Mouse (Mus musculus): Measurements from ENCODE around the gene Txnrd1.

Gene Txnrd1

DNA sequence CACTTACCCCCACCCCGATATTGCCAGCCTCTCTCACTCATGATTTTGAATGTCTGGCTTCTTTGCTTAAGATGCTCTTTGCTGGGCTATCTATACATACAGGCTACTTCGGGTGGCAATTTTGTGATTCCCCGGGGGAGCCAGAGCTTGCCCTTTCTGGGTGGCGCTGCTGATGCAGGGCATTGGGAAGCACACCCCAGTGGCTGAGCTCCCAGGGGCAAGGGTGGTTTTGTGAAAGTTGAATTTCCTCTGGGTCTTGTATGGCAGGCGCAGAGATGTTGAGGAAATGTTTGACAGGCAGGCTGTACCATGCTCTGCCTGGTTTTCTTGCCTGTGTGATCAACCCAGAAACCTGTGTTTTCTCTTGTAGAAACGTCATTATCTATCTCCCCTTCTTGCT is 15.1 kb upstream of the Txnrd1 start:
- DNase-seq, result peak; percentile 37 to 43

DNA sequence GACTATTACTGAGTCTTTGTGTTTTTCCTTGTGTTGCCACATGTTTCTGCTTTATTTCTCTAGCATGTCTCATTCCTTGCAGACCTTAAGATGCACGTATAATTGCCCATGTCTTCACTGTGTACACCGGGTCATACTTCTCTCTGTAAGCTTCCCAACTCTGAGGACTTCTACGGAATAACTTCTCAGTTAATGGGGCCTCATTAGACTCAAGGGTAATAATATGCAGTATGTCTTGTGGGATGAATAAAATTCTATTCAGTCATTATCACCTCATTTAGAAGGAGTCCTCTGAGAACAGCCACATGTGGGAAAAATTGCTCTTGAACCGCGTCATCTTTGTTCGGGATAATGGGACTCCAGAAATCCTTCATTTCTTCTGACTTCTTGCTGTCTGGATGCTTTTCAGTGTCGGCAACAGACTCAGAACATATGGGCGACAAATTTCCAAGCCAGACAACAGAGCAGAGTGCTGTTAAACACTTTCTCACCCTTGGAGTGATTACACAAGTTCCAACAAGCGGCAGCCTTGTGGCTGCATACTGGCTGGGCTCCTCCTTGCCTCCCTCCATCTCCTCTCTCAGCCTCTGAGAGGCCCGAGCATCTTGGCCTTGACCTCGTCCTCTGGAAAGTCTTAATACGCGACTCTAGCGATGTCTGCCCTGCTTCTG is 10.5 kb upstream of the Txnrd1 start:
- no peak for DNase-seq

DNA sequence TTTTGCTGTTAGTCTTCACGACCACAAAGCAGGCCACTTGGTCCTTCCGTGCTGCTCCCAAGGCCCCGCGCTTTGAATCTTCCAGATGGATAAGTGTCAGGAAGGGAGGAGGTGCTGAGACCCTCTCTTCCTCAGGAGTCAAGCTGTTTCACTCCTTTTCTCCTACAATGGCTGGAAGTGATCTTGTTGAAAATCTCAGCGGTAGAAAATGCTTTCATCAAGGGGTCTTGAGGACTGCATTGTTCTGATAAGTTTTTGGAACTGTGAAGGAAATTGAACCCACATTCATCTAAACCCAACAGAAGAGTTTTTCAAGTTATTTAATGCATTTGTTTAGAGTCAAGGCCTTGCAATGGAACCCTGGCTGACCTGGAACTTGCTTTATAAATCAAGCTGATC is 10.0 kb upstream of the Txnrd1 start:
- DNase-seq, result no peak

DNA sequence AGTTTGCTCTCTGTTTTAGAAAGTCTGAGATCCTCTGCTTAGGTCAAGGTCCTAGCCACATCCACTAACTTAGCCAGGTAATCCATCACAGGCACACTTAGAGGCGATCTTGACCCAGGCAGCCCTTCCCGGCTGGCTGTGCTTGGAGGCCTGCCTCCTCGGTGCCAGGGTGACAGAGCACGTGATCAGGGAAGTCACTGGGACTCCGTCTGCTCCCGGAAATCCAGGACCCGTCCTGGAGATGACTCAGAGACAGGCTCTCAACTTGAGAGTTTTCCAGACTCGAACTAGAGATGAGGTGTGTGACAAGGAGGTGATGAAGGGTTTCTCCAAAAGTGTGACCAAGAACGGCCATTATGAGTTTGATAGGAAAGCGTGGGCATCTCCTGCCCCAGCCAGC is 9.2 kb upstream of the Txnrd1 start:
- DNase-seq, result no peak

DNA sequence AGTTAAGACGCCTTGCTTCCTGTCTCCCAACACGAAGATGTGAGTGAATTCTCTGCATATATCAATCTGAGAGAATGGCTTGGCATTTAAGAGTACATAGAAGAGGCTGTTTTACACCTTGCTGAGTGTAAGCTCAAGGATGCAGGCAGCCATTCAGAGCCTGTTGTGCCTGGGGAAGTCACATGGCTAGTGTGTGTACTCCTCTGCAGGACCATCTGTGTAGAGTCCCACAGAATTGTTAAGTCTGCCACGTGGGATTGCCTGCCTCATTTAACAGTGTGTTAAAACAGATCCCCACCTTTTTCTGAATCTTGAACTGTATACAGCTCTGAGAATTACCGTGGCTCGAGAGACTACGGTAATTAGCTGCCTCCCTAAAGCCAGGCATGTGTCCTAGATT is 7.2 kb upstream of the Txnrd1 start:
- DNase-seq, result no peak

DNA sequence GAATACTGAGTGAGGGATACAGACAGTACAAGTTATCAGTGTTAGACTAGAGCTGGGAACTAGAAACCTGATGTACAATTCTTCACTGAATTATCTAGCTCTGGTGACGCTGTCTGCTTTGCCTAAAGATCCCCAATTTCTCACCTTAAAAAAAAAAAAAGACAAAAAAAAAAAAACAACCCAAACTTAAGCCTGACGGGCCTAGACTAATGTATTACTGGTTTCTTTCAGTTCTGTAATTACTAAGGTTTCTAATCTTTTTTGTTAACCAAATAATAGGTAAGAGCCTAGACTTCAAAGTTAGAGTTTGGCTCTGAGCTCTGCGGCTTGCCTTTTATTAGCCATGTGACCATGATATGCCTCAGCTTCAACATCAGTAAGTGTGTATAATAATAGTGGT is 2.1 kb downstream of the Txnrd1 start:
- DNase-seq, result no peak

DNA sequence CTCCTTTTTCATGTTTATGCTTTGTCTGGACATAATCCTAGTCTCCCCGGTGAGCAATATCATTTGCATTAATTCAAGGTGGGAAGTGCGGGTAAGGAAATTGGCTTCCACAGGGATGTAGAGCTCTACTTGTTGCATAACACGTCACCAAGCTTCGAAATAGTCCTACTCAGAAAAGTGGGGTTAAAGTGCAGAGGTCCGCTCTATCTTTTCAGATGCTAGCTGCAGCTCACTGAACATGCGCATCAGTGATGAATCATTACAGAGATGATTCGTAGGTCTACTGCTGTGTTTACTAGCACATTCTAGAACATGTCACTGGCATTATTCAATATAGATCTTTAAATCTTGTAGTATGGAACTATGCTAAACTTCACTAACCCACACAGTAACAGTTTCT is 4.6 kb downstream of the Txnrd1 start:
- no peak for DNase-seq

DNA sequence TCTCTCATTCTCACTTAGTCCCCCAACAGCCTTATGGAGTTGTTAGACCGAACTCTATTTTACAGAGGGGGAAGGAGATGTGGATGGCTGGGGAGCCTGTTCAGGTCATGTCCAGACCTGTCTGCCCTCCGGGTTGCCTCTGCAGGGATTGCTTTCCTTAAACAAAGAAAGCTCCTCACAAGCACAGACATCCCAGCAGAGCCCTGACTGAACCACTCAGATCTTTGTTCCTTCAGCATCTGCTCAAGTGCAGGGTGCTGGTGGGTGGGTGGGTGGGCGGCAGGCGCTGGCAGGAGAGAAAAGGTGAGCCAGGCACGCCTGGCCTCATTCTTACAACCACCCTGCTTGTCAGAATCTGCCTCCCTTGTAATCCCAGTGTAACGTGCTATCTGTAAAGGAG is 10.3 kb downstream of the Txnrd1 start:
- DNase-seq, result no peak

DNA sequence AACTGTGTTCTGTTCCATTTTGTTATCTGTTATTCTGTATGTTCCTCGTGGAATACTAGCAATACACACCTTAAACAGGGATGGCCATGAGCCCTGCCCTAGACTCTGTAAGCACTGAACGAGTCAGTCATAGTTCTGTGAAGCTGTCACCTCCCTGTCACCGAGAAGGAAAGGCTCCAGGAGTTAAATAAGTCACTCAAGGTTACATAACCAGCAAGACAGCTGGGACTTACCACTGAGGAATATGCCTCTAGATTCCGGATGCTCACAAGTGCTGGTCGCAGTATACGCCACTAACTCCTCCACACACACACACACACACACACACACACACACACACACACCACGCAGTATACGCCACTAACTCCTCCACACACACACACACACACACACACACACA is 11.0 kb downstream of the Txnrd1 start:
- no peak for DNase-seq

DNA sequence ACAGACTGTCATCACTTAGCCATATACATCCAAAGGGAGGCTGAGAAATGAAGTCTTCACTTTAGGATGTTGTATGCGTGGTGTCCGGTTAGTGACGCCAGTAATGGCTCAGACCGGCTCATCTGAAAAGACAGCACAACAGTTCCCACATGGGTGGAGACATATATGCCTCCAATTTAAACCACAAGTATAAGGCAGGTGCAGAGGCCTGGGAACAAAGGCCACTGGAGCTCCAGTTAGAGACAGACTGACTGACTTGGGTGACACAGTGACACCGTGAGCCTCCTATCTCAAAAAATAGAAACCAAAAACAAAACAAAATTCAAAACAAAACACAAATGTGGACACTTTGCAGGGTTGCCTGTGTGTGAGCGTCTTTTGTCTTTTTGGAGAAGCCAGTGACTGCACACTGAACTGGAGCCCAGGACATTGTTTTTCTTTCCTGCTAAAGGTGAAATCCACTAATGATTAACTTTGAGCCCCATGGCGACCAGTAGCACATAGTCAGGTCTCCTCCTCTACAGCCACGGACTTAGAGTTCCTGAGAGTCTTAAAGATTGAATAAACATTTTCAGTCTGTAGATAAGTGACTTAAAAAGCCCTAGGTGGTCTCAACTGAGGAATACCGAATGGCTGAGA is 14.2 kb downstream of the Txnrd1 start:
- no peak for DNase-seq

DNA sequence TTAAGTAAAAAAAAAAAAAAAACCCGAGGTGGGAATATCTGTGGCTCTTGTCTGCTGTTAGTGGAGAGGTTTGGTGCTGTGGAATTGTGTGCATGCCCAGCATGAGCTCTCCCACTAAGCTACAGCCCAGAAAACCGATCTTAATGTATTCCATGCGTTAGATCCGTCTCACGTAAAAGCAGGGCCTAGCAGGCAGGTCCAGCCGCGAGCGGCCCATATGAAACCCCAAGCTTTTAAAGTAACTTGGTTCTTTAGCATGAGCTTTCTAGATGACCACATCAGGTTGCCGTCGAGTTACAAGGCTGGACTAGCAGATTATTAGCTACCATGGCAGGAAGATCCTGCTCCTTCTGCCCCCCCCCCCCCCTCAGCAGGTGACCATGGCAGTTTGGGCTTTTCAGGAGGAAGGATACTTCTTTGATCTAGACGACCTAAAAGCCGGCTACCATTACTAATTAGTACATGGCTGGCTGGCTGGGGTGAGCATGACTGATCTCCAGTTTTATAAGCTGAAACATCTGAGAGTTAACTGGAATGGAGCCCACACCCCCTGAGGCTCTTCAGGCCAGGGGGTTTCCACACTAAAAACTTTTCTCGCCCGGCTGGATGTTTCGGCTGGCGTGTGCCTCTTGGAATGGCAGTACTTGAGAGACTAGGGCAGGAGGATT is 16.1 kb downstream of the Txnrd1 start:
- no peak for DNase-seq

DNA sequence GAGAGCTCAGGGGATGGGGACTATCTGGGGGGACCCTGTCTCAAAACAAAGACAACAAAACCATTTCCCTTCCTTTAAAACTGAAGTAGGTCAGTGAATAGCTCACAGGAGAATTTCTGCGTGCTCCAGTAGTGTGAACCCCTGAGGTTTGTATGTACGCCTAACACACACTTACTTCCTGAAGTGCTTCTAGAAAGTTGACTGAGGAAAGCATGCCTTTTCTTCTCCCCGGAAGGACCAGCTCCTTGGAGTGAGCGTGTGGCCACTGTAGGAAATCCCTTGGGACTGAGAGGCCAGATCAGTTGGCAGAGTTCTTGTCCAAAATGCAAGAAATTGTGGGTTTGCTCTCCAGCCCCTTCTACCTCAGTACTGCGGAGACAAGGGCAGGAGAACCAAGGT is 16.6 kb downstream of the Txnrd1 start:
- no peak for DNase-seq

DNA sequence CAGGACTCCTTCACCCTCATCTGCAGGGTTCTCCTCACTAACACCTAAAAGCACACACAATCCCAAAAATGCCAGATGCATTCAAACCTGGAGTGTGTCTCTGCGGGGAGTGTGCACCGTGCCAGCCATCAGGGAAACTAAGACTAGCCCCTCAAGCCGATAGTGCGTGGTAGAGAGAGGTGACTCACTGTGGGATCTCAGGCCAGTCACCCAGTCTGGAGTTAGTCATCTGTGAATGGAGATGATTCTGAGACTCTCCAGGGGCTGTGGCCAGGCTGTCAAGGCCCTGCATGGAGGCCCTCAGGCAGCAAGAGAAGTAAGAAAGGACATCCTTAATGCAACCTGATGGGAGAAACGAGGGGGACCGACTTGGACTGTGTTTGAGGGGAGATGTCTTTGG is 18.0 kb downstream of the Txnrd1 start:
- no peak for DNase-seq

DNA sequence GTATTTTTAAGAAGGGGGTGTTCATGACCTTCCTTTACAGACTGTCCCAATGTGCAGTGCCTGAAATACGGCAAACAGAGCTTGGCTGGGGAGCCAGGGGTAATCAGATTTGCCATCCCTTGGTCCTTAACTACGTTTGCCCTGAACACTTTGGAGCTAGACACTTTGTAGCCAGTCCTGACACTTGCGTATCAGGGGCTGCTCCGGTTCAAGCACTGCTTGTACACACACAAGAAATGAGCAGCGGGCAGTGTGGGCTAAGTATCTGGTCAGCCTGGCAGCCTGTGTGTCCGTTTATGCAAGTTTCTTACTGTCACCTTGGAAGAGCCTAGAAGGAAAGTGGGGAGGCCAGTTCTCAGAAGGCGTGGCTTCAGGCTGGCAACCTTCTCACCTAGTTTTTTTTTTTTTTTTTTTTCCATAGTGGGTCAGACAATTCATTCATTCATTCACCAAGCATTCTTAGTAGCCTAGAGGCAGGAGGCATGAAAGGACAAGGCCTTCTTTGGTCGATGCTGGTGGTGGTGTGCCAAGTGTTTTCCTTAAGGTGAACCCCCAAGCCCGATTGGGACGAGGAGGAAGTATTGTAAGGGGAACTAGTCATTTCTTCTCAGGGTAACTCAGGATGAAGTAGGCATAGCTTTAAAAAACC is 24.4 kb downstream of the Txnrd1 start:
- no peak for DNase-seq

DNA sequence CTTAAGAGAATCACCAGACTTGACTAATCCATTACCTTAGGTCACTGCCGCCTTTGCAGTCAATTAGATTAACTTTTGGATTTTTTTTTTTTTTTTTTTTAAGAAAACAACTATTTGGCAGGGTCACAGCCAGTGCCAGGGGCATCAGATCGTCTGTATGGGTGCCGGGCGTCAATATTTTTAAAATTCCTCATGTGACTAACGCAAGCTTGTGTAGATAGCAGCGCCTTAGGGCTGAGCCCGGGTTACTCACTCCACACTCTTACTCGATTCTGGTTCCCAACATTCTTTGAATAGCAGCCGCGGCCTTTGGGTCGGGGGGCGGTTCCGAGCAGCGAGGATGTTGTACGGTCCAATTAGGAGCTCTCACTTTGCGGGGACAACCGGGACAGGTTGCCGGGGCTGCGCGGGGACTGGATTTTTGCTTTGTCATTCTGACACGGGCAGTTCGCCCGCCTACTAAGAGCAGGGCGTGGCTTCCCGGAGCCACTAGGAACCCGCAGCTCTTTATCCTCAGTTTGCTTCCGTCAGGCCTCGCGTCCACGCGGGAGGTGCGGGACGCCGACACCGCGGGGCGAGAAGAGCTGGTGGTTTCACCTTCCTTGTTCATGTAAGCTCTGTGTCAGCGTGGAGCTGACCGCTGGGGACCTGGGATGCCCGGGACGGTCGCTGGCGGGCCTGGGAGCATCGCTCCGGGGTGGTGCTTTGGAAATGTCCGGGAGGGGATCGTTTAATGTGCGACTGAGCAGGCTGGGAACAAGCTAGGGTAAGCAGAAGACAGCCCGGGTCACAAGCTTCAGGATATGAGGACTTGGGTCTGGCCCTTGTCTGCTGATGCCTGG is 25.2 kb downstream of the Txnrd1 start:
- DNase-seq, result peak; percentile 61 to 63

DNA sequence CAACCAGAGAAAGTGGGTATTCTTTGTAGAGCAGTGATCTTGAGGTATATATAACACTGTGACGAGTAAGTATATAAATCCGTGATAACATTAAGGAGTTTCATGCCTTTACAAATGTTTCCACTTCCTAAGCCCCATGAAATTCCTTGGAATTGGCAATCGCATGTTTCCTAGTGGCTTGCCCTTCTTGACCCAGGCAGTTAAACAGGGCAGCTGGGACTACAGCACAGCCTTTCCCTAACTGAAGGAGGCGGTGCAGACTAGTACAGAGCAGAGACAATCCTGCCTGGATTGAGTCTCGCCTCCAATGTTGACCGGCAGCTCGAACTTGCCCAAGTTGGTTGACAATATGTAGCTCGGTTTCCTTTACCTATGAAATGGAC is 25.8 kb downstream of the Txnrd1 start:
- peak in 1 of 2 experiments; percentile 20 for DNase-seq

DNA sequence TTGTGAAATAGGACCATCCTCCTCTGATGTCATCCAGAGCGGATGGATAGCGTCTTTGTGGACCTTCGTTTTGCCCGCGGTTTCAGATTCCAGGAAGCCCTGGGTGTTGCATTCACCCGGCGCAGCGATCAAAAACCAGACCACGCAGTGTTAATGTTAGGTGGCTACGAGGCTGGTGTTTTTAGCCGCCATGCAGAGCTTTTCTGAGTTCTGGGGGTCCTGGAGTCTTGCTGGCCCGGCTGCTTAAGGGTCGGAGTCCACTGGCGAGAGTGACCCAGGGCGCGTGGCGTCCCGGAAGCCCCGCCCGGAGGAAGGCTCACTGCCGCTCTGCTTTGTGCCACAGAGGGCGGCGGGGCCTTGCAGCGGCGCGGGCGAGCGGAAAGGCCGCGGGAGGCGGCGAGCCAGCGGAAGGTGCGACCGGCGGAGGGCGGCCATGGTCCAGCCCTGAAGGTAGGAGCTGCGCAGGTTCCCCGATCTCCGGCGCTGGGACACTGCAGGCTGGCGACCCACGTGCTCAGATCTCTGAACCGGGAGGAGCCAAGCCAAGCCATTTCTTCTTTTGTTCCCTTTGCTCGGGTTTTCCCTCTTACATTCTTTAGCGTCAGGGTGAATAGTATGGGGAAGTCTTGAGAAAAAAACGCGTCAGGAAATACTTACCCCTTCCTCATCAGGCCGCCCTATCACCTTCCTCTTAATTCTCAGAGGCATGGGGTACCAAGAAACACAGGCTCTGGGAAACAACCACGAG is 26.6 kb downstream of the Txnrd1 start:
- peak; percentile 61 to 77 for DNase-seq

DNA sequence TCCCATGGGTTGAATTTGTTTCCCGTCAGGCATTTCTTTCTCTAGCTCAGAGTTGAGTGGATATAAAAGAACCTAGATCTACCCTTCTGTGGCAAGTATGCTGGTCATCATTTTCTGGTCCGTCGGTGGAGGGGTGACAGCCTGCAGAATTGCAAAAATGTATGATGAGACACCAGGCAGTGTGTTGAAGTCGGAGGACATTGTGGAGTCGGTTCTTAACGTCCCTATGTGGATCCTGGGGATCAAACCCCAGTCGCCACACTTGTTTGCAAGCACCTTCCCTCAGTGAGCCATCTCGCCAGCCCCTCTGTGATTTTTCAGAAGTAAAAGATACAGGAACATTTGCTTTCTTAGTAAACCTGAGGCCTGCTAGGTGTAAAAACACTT is 27.2 kb downstream of the Txnrd1 start:
- peak in 1 of 2 experiments; percentile 9 for DNase-seq

DNA sequence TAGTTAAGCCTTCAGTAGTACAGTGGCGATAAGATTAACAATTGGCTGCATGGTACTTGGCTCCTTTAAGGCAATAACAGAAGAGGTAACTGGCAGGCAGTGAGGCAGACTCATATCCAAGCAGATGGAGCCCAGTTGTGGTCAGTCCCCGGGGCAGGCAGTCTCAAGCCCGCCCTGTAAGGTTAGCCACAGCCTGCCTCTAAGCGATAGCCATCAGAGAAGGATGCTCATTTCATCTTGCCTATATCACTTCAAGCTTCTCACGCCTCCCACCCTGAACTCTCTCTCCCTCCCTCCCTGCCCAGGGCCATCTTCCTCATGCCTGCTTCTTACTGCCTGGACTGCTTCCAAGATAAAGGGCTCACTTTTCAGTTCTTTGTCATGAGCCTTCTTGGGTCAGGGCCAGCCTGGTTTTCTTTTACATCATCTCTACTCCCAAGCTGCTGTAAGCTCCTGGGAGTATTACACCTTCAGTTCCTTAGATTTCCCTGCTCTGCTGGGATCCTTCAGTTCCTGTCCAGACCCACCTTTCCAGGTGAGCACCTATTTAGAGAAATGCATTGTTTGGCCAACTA is 29.4 kb downstream of the Txnrd1 start:
- DNase-seq, result no peak

DNA sequence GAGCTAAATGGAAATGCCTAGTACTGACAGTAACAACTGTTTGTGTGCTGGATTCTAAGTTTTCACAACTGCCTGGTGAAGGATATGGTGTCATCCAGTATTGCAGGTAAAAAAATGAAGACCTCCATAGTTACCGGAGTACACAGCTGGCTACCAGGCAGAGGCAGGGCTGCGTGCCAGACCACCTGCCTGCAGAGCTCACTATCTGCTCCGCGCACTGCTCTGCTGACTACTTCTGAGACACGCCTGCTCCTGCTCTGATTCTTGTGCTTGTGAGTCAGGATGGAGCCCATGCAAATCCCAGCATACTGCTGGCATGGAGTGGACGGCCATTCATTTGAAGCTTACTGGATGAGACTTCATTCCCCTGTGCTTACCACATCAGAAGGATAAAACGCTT is 30.1 kb downstream of the Txnrd1 start:
- DNase-seq, result no peak

DNA sequence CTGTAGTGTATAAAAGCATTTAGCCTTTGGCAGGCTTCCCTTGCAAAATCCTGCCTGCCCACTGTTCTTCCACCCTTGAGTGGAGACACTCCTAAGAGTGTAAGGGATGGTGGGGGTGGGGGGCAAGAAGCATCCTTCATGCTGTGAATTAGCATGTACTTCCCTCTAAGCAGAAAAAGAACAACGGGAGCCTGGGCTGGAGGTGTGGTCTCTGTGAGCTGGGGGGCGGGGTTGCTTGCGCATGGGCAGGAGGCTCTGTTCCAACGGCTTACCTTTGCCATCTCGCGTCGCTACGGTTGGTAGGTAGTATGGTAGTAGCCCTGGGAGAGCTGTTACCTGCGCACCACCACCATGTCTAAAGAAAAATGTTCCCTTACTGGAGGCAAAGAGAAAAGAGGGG is 32.6 kb downstream of the Txnrd1 start, which contains the start of gene Eid3:
Gene Eid3 (plus strand): TSS at position 271 of the 400 bp plus-strand sequence.
- peak; percentile 20 to 43 for DNase-seq

DNA sequence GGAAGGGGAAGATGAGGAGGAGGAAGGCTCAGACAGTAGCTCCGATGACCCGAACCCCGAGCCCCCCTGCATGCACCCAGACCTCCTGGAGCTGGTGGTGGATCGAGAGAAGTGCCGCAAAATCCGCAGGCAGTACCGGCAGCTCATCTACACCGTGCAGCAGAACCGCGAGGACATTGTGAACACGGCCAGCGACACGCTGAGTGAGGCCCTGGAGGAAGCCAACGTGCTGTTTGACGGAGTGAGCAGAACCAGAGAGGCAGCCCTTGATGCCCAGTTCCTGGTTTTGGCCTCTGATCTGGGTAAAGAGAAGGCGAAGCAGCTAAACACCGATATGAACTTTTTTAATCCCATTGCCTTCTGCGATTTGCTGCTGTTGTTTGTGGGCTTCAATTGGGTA is 33.1 kb downstream of the Txnrd1 start:
- no peak for DNase-seq

Data from spleen, adult 18-20 months (tissue).